Mouse (Mus musculus) lung, postnatal 10 days (tissue): ENCODE data around the gene Slco1b2.
"Not testable (repeated sequence)": the region's sequence is repeated elsewhere in the genome, so short reads cannot be mapped to it uniquely, and the experiment has no call there.

Source experiments
- DNase-seq: peaks from one replicate; pipeline ENCODE4 v3.0.0; 2021

Gene Slco1b2

GRCm38 (mm10) chr6:141629291-141629690 is at the start of gene Slco1b2:
Gene Slco1b2, plus strand, starts transcription at chr6:141629518.
- DNase-seq: no peak

GRCm38 (mm10) chr6:141584791-141585403 is 44.4 kb upstream of the Slco1b2 start:
- DNase-seq: no peak

GRCm38 (mm10) chr6:141590002-141590401 is 39.3 kb upstream of the Slco1b2 start:
- DNase-seq: no peak

- DNase-seq: not testable (repeated sequence)
These were observed 38.6 kb upstream of the Slco1b2 start for GRCm38 (mm10) chr6:141590598-141591200.

GRCm38 (mm10) chr6:141596081-141596480 is 33.2 kb upstream of the Slco1b2 start:
- DNase-seq: no peak

- DNase-seq: no peak
These were observed 32.3 kb upstream of the Slco1b2 start for GRCm38 (mm10) chr6:141597037-141597436.

- DNase-seq: no peak
These were observed 28.4 kb upstream of the Slco1b2 start for GRCm38 (mm10) chr6:141600940-141601339.

GRCm38 (mm10) chr6:141610702-141611260 is 18.5 kb upstream of the Slco1b2 start:
- no peak for DNase-seq

GRCm38 (mm10) chr6:141614017-141614416 is 15.3 kb upstream of the Slco1b2 start:
- DNase-seq: no peak

GRCm38 (mm10) chr6:141615348-141615747 is 14.0 kb upstream of the Slco1b2 start:
- DNase-seq: no peak

- peak; percentile 2 for DNase-seq
These were observed 3.6 kb downstream of the Slco1b2 start for GRCm38 (mm10) chr6:141632935-141633334.

GRCm38 (mm10) chr6:141635250-141635649 is 5.9 kb downstream of the Slco1b2 start:
- DNase-seq: no peak

GRCm38 (mm10) chr6:141640639-141641038 is 11.3 kb downstream of the Slco1b2 start:
- DNase-seq: peak; percentile 1

- DNase-seq: no peak
These were observed 57.7 kb downstream of the Slco1b2 start for GRCm38 (mm10) chr6:141687008-141687407.

- no peak for DNase-seq
These were observed 61.9 kb downstream of the Slco1b2 start for GRCm38 (mm10) chr6:141691246-141691645.
